Mouse (Mus musculus) adrenal gland, adult 8-10 months (tissue): ENCODE results near the gene Sprtn. TPM values are rescaled to one million over a fixed set of nuclear protein-coding genes. Genes with fewer than 3 reads are reported as not detected.

ENCODE experiments used
- DNase-seq: peaks from one replicate; pipeline ENCODE4 v3.0.0; 2022
- total RNA-seq, 4 experiments: library from RNA; stranded (reverse); gene quantifications; 2 replicates each; pipeline ENCODE4 v1.2.4; 2022

Sprtn gene
- total RNA-seq = 10 to 100 TPM; 19.4 to 23.6 (median 21.5) TPM

GRCm38 (mm10) chr8:124897386-124898250 is at the start of gene Sprtn, which contains the start of gene Exoc8:
TSS of gene Sprtn (plus strand) at chr8:124897886.
TSS of gene Exoc8 (minus strand) at chr8:124897705.
- peak; percentile 95 for DNase-seq

GRCm38 (mm10) chr8:124853511-124853910 is 44.2 kb upstream of the Sprtn start:
- DNase-seq = no peak

DNA sequence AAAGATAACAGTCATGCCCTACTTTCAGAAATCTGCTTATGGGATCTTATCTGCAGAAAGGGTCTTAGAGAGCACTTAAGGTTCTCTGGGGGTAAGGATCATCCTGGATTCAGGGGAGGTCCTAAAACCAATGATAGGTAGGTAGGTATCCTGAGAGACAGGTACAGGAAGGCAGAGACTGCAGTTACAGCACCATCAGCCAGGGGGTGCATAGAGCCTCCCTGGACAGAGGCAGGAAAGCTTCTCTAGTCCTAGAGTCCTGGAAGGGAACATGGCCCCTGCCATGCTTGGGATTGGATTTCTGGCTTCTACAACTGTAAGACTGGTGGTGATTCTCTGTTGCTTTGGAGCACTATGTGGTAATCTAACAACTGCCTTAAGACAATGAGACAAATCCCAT is 38.2 kb upstream of the Sprtn start:
- no peak for DNase-seq

DNA sequence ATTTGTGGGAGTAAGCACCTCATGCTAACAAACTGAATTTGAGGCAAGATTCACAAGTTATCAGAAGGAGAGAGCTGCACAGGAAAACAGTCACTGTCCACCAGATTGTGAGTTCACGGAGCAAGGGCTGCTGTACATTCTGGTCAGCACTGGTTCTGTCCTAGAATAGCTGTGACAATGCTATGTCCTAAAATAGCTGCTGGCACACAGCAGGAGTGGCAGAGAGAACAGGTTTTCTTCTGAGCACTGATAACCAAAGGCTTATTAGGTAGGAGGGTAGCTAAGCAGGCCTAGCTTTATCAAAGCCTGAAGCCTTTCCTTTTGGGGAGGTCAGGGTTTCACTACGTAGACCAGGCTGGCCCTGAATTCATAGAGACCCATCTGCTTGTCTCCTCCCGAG is 37.5 kb upstream of the Sprtn start:
- DNase-seq = no peak

GRCm38 (mm10) chr8:124862321-124863162 is 35.1 kb upstream of the Sprtn start, which contains the start of the genes Gnpat and 2810004N23Rik:
TSS of gene Gnpat (plus strand) at chr8:124863033.
TSS of gene 2810004N23Rik (minus strand) at chr8:124863120.
- peak; percentile 88 for DNase-seq

DNA sequence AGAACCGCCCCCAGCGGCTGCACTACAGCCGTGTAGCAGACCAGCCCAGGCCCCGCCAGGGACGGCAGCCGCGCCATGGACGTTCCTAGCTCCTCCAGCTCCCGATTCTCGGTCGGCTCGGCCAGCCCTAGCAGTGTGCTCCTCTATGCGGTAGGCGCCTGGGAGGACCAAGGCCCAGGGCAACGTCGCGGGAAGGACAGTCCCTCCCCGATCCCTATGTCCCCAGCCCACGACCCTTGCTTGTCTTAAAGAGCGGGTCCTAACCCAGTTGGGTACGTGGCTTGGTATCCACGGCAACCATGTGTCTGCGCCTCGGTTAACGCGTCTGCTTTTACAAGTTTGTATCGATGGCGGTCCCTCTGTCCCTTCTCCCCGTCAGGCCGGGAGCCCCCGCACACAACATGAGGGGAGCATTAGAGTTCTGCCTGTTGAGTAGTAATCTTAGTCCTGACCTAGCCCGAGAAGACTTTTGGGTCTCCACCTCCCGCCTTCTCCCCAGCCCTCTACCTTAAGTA is 34.5 kb upstream of the Sprtn start:
- DNase-seq = no peak

DNA sequence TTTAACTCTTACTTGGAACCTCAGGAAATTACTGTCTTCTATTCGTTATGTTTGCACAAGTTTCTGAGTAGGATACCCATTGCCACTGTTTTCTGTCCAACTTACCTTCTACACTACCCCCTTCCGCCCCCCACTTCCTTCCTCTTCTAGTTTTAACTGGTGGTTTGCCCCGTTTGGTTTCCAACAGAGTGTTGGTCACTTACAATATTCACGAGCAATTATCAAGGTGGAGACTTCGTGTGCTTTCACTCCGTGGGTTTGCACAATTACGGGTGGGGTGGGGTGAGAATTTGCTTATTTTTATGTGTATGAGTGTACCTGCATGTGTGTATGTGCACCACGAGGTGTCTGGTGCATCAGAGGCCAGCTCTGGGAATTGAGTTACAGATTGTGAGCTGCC is 34.0 kb upstream of the Sprtn start:
- DNase-seq = no peak

- no peak for DNase-seq
Measured at GRCm38 (mm10) chr8:124866669-124867068, 31.0 kb upstream of the Sprtn start.

- DNase-seq = peak; percentile 47
Measured at GRCm38 (mm10) chr8:124867126-124867525, 30.6 kb upstream of the Sprtn start.

GRCm38 (mm10) chr8:124869708-124870107 is 28.0 kb upstream of the Sprtn start:
- DNase-seq = no peak

GRCm38 (mm10) chr8:124871474-124871873 is 26.2 kb upstream of the Sprtn start:
- no peak for DNase-seq

- DNase-seq = no peak
Measured at GRCm38 (mm10) chr8:124872081-124872480, 25.6 kb upstream of the Sprtn start.

DNA sequence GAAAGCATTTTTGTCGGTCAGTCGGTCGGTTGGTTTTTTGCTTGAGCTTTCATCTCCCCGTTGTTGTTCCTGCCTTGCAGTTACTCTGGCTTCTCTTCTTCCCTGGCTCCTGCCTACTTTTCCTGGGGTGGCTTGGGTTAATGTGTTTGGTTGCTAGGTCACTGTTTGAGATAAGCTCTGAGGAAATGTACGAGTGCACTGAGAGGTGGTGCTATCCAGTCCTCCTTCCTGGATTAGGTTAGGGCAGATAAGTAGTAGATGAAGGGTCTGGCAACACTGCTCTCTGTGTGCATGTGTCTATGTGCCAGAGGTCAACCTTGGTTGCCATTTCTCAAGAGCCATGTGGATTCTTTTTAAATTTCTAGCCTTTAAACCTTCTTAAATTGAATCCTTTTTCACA is 25.0 kb upstream of the Sprtn start:
- DNase-seq = no peak

DNA sequence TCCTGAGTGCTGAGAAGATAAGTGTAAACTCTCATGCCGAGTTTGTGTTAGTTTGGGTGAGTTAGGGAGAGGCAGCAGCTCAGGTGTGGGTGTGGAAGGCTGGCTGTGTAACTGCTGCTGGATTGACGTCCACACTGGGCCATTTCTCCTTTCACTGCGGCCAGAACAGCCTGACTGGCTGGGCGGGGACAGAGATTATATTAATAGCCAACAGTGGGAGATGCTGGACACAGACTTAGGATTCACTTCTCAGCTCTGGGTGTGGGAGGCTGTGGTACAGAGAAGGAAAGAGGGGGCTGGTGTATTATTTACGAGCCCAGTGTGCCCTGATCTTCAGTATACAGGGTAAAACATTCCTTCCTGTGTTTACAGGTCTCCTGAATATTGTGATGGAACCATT is 19.5 kb upstream of the Sprtn start:
- no peak for DNase-seq

GRCm38 (mm10) chr8:124878946-124879526 is 18.6 kb upstream of the Sprtn start:
- DNase-seq = no peak

GRCm38 (mm10) chr8:124888385-124888784 is 9.3 kb upstream of the Sprtn start:
- DNase-seq = no peak

GRCm38 (mm10) chr8:124892596-124892995 is 5.1 kb upstream of the Sprtn start:
- DNase-seq = no peak

GRCm38 (mm10) chr8:124896010-124896631 is 1.6 kb upstream of the Sprtn start:
- DNase-seq = no peak

DNA sequence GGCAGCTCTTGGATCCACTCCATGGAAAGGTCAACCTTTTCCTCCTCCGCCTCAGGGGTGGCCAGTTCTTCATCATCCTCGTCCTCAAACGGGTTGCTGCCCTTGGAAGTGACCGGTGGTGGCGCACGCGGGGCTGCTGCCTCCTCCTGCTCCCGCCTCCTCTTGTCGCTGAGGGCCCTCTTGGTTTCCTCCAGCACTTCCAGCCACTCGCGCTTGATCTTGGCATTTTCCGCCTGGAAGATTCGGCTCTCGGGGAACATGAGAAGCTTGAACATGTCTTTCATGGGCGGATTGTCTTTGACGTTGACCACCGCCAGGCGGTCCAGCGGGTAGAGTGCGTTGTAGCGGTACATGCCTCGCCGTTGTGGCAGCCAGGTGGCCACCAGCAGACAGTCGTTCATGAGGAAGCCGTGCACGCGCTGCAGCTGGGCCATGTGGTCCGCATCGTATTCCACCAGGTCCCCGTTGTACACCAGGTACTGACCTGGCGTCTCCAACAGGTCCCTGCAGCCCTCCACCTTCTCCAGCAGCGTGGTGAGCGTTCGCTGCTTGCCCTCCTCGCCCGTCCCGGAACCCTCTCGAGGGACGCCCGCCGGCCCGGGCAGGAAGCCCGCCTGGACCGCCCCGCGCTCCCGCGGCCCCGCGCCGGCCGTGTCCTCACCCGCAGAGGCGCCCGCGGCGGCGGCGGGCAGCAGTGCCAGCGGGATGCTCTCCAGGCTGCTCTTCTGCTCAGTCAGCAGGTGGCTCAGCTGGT is 877 bp upstream of the Sprtn start:
- peak; percentile 73 for DNase-seq

DNA sequence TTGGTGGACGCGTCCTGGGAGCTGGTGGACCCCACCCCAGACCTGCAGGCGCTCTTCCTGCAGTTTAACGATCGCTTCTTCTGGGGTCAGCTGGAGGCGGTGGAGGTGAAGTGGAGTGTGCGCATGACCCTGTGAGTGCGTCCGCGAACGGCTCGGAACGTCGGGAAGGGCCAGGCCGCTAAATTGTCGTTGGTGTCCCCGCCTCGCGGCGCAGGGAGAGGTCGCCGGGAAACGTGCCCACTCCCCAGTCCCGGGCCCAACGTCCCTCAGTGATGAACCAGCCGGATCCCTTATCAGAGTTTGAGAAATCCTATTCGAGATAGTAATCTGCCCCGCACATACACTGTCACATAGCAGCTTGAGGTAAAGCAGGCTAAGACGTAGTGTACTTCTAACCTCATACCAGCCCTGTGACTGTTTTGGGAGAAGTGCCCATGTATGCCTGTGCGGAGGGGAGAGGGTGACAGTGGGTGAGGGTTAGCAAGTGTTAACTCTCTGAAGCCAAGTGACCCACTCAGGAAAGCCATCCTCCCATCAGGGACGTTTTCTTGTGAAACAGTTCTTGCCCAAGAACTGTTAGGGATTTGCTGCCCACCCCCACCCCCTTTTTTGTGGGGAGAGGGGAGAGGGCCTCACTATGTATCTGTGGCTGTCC is 692 bp downstream of the Sprtn start:
- no peak for DNase-seq

DNA sequence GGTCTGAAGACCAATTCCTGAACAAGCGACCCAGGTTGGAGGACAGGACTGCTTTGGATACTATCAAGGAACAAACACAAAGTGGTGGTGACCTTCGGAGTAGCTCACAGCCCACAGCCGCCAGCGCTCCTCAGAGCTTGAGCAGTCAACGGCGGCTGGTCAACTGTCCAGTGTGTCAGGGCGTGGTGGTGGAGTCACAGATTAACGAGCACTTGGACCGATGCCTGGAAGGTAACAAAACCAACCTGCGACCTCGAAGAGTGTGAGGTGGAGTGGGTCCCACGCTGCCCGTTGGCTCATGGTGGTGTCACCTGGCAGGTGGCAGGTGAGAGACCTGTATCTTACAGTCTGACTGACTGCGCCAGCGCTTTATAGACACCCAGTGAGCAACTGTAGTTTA is 5.5 kb downstream of the Sprtn start:
- DNase-seq = no peak
